Mouse (Mus musculus): ENCODE data around the gene Soat2. TPM values are rescaled to one million over a fixed set of nuclear protein-coding genes. Genes with fewer than 3 reads are reported as not detected.

Gene Soat2
- polyA plus RNA-seq, 1 experiment from 2014 or later, result 5.4 TPM

- Histone ChIP-seq H3K9me3 (replicated peaks; ENCODE audit: control insufficient read depth, low read length) (no peaks in the 10 kb centered on the region), H3K4me2 (ENCODE audit: low read depth, low read length) (no peak overlapping the region), H3K36me3 (ENCODE audit: control insufficient read depth, insufficient read depth, low read length) (0 out of 2 replicates have a peak, but pooled peaks cover 3% of the 10 kb centered on the region), H3K4me3 (replicated peaks; ENCODE audit: low read length) (no peak overlapping the region), H3K27ac (ENCODE audit: low read length) (no peak overlapping the region), H3K9ac (ENCODE audit: low read length) (no peak overlapping the region), H3K4me1 (ENCODE audit: control insufficient read depth, insufficient read depth, low read length) (peaks cover 9% of the 10 kb centered on the region; the same call in 1 of the 2 replicates), H3K27me3 (ENCODE audit: control insufficient read depth, insufficient read depth, low read length) (no peaks in the 10 kb centered on the region)
- no peak for ATAC-seq (ENCODE audit: insufficient read depth, low FRiP score)
- 46% methylated on average over 6 of the region's 6 CpGs for WGBS
Measured at GRCm38 (mm10) chr15:102188883-102189282, 38.6 kb downstream of the Soat2 start.

DNA sequence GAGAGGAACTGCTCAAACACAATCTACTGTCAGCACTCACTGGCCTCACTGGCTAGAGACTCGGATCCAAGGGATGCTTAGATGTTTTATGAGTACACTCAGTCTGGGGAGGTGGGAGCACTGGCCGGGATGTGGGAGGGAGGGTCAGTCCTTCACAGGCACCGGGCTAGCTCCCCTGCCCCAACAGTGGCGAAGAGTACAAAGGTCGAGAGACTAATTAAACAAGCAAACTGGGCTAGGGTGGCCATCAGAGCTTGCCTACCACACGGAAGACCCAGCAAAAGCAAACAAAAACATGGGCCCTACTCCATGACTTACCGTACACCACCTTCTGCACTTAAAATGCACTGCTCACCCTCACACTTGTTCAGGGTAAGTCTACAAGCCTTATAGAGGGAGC is 41.4 kb downstream of the Soat2 start:
- Histone ChIP-seq H3K27me3 (ENCODE audit: control insufficient read depth, insufficient read depth, low read length) (no peaks in the 10 kb centered on the region), H3K4me1 (ENCODE audit: control insufficient read depth, insufficient read depth, low read length) (peaks cover 9% of the 10 kb centered on the region; the same call in 1 of the 2 replicates), H3K4me2 (ENCODE audit: low read depth, low read length) (no peak overlapping the region), H3K27ac (ENCODE audit: low read length) (no peak overlapping the region), H3K9me3 (replicated peaks; ENCODE audit: control insufficient read depth, low read length) (no peaks in the 10 kb centered on the region), H3K9ac (ENCODE audit: low read length) (no peak overlapping the region), H3K36me3 (ENCODE audit: control insufficient read depth, insufficient read depth, low read length) (0 out of 2 replicates have a peak, but pooled peaks cover 3% of the 10 kb centered on the region), H3K4me3 (replicated peaks; ENCODE audit: low read length) (no peak overlapping the region)
- WGBS, result 42% methylated on average over 7 of the region's 7 CpGs
- ATAC-seq (ENCODE audit: insufficient read depth, low FRiP score), result no peak

DNA sequence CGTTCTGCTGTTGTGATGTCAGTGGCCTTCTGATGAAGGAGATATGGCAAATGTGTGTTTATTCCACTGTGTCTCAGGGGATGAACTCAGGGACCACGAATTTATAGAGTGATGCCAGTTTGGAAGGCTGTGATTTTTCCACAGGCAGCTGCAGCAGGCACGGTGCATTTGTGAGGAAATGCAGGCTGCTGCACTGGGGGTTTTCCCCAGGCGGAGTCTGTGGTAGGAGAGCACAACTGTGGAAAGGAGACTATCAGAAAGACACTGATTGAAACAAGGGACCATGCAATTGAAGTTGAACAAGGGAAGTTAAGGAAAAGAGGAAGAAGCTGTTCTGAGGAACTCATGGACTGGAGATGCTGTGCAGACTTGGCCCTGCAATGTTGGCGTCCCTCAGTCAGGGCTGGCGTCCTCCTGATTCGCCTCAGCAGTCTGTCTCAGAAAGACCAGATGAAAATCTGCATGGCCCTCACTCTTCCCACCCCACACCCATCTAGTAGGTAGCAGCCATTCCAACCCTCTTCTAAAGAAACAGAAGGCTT is 42.0 kb downstream of the Soat2 start:
- Histone ChIP-seq H3K9ac (ENCODE audit: low read length) (no peak overlapping the region), H3K27me3 (ENCODE audit: control insufficient read depth, insufficient read depth, low read length) (no peaks in the 10 kb centered on the region), H3K4me1 (ENCODE audit: control insufficient read depth, insufficient read depth, low read length) (peaks cover 9% of the 10 kb centered on the region; the same call in 1 of the 2 replicates), H3K4me3 (replicated peaks; ENCODE audit: low read length) (no peak overlapping the region), H3K27ac (ENCODE audit: low read length) (peak overlapping the region; percentile 15; the same call in 1 of the 2 replicates), H3K4me2 (ENCODE audit: low read depth, low read length) (no peak overlapping the region), H3K9me3 (replicated peaks; ENCODE audit: control insufficient read depth, low read length) (no peaks in the 10 kb centered on the region), H3K36me3 (ENCODE audit: control insufficient read depth, insufficient read depth, low read length) (0 out of 2 replicates have a peak, but pooled peaks cover 3% of the 10 kb centered on the region)
- no peak for ATAC-seq (ENCODE audit: insufficient read depth, low FRiP score)
- 52% methylated on average over 7 of the region's 7 CpGs for WGBS

DNA sequence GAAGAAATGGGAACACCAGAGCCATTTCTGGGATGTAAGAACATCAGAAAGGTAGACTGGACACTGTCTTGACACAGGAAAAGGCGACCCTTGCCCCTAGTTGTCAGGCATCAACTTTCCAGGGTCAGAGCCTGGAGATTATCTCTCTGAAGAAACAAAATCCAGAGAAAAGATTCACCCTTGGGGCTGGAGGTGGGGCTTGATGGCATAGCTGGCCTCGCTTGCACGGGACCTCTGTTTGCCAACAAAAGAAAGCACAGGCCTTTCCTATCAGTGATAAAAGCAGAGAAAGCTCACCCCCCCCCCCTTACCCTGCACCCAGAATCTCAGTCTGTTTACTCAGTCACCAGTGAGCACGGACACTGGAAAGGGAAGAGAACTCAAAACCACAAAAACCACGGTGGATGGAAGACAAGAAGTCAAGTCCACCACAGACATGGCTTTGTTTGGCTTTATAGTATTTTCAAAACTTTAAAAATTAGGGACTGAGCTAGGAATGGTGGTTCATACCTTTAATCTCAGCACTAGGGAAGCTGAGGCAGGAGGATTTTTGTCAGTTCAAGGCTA is 42.6 kb downstream of the Soat2 start:
- WGBS, result 38% methylated on average over 5 of the region's 5 CpGs
- ATAC-seq (ENCODE audit: insufficient read depth, low FRiP score), result no peak
- peak overlapping the region; percentile 15; the same call in 1 of the 2 replicates for H3K27ac ChIP-seq (ENCODE audit: low read length)
- H3K4me2 ChIP-seq (ENCODE audit: low read depth, low read length), result no peak overlapping the region
- peaks cover 9% of the 10 kb centered on the region; the same call in 1 of the 2 replicates for H3K4me1 ChIP-seq (ENCODE audit: control insufficient read depth, insufficient read depth, low read length)
- 0 out of 2 replicates have a peak, but pooled peaks cover under 1% of the 10 kb centered on the region for H3K36me3 ChIP-seq (ENCODE audit: control insufficient read depth, insufficient read depth, low read length)
- H3K9ac ChIP-seq (ENCODE audit: low read length), result peak overlapping the region; percentile 30; the same call in 1 of the 2 replicates
- no peaks in the 10 kb centered on the region for H3K27me3 ChIP-seq (ENCODE audit: control insufficient read depth, insufficient read depth, low read length)
- H3K4me3 ChIP-seq (replicated peaks; ENCODE audit: low read length), result no peak overlapping the region
- H3K9me3 ChIP-seq (replicated peaks; ENCODE audit: control insufficient read depth, low read length), result no peaks in the 10 kb centered on the region

GRCm38 (mm10) chr15:102193652-102194051 is 43.3 kb downstream of the Soat2 start:
- no peaks in the 10 kb centered on the region for H3K36me3 ChIP-seq (ENCODE audit: control insufficient read depth, insufficient read depth, low read length)
- no peak overlapping the region for H3K4me2 ChIP-seq (ENCODE audit: low read depth, low read length)
- no peaks in the 10 kb centered on the region for H3K9me3 ChIP-seq (replicated peaks; ENCODE audit: control insufficient read depth, low read length)
- H3K9ac ChIP-seq (ENCODE audit: low read length), result no peak overlapping the region
- no peak for ATAC-seq (ENCODE audit: insufficient read depth, low FRiP score)
- no peaks in the 10 kb centered on the region for H3K27me3 ChIP-seq (ENCODE audit: control insufficient read depth, insufficient read depth, low read length)
- WGBS, result 81% methylated on average over 4 of the region's 4 CpGs
- H3K4me1 ChIP-seq (ENCODE audit: control insufficient read depth, insufficient read depth, low read length), result peaks cover 9% of the 10 kb centered on the region; the same call in 1 of the 2 replicates
- no peak overlapping the region for H3K4me3 ChIP-seq (replicated peaks; ENCODE audit: low read length)
- H3K27ac ChIP-seq (ENCODE audit: low read length), result no peak overlapping the region

- Histone ChIP-seq H3K27ac (ENCODE audit: low read length) (no peak overlapping the region), H3K9me3 (replicated peaks; ENCODE audit: control insufficient read depth, low read length) (no peaks in the 10 kb centered on the region), H3K9ac (ENCODE audit: low read length) (no peak overlapping the region), H3K4me1 (ENCODE audit: control insufficient read depth, insufficient read depth, low read length) (peaks cover 7% of the 10 kb centered on the region; the same call in 1 of the 2 replicates), H3K4me3 (replicated peaks; ENCODE audit: low read length) (no peak overlapping the region), H3K36me3 (ENCODE audit: control insufficient read depth, insufficient read depth, low read length) (no peaks in the 10 kb centered on the region), H3K27me3 (ENCODE audit: control insufficient read depth, insufficient read depth, low read length) (no peaks in the 10 kb centered on the region), H3K4me2 (ENCODE audit: low read depth, low read length) (no peak overlapping the region)
- ATAC-seq (ENCODE audit: insufficient read depth, low FRiP score), result no peak
- 76% methylated on average over 4 of the region's 4 CpGs for WGBS
Measured at GRCm38 (mm10) chr15:102194439-102194838, 44.1 kb downstream of the Soat2 start.

DNA sequence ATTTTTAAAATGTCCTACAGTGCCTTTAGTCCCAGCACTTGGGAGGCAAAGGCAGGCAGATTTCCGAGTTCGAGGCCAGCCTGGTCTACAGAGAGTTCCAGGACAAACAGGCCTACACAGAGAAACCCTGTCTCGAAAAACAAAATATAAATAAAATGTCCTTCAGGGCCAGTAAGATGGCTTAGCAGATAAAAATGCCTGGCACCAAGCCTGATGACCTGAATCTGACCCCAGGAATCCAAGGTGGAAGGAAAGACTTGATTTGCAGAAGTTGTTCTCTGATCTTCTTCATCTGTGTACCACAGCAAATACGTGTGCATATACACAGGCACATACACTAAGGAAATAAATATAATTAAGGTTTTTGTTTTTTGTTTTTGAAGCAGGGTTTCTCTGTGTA is 45.0 kb downstream of the Soat2 start:
- H3K9me3 ChIP-seq (replicated peaks; ENCODE audit: control insufficient read depth, low read length), result no peaks in the 10 kb centered on the region
- no peak for ATAC-seq (ENCODE audit: insufficient read depth, low FRiP score)
- H3K27ac ChIP-seq (ENCODE audit: low read length), result no peak overlapping the region
- H3K36me3 ChIP-seq (ENCODE audit: control insufficient read depth, insufficient read depth, low read length), result no peaks in the 10 kb centered on the region
- H3K4me2 ChIP-seq (ENCODE audit: low read depth, low read length), result no peak overlapping the region
- peaks cover 7% of the 10 kb centered on the region; the same call in 1 of the 2 replicates for H3K4me1 ChIP-seq (ENCODE audit: control insufficient read depth, insufficient read depth, low read length)
- no peak overlapping the region for H3K9ac ChIP-seq (ENCODE audit: low read length)
- no peaks in the 10 kb centered on the region for H3K27me3 ChIP-seq (ENCODE audit: control insufficient read depth, insufficient read depth, low read length)
- WGBS, result 58% methylated on average over 4 of the region's 4 CpGs
- H3K4me3 ChIP-seq (replicated peaks; ENCODE audit: low read length), result no peak overlapping the region

GRCm38 (mm10) chr15:102198841-102199240 is 48.5 kb downstream of the Soat2 start:
- Histone ChIP-seq H3K27ac (ENCODE audit: low read length) (no peak overlapping the region), H3K9ac (ENCODE audit: low read length) (no peak overlapping the region), H3K4me3 (replicated peaks; ENCODE audit: low read length) (no peak overlapping the region), H3K27me3 (ENCODE audit: control insufficient read depth, insufficient read depth, low read length) (no peaks in the 10 kb centered on the region), H3K4me1 (ENCODE audit: control insufficient read depth, insufficient read depth, low read length) (peaks cover 7% of the 10 kb centered on the region), H3K4me2 (ENCODE audit: low read depth, low read length) (no peak overlapping the region), H3K36me3 (ENCODE audit: control insufficient read depth, insufficient read depth, low read length) (no peaks in the 10 kb centered on the region), H3K9me3 (replicated peaks; ENCODE audit: control insufficient read depth, low read length) (no peaks in the 10 kb centered on the region)
- ATAC-seq (ENCODE audit: insufficient read depth, low FRiP score), result no peak
- 68% methylated on average over 4 of the region's 4 CpGs for WGBS

GRCm38 (mm10) chr15:102202971-102203834 is 52.9 kb downstream of the Soat2 start, which contains the start of gene Zfp740:
Gene Zfp740 (plus strand): TSS chr15:102203249.
- Histone ChIP-seq H3K4me1 (ENCODE audit: control insufficient read depth, insufficient read depth, low read length) (peaks cover 32% of the 10 kb centered on the region), H3K4me3 (replicated peaks; ENCODE audit: low read length) (peak within 1 kb of the TSS; percentile 89), H3K4me2 (ENCODE audit: low read depth, low read length) (peak within 1 kb of the TSS; percentile 94), H3K9me3 (replicated peaks; ENCODE audit: control insufficient read depth, low read length) (no peaks in the 10 kb centered on the region), H3K27me3 (ENCODE audit: control insufficient read depth, insufficient read depth, low read length) (no peaks in the 10 kb centered on the region), H3K27ac (ENCODE audit: low read length) (peak within 1 kb of the TSS; percentile 100), H3K9ac (ENCODE audit: low read length) (peak within 1 kb of the TSS; percentile 99), H3K36me3 (ENCODE audit: control insufficient read depth, insufficient read depth, low read length) (peaks cover 8% of the 10 kb centered on the region)
- under 1% methylated on average over 67 of the region's 68 CpGs for WGBS
- ATAC-seq (ENCODE audit: insufficient read depth, low FRiP score), result peak; percentile 98
